Mouse (Mus musculus): ENCODE data around the gene Oprd1.

Gene Oprd1

DNA sequence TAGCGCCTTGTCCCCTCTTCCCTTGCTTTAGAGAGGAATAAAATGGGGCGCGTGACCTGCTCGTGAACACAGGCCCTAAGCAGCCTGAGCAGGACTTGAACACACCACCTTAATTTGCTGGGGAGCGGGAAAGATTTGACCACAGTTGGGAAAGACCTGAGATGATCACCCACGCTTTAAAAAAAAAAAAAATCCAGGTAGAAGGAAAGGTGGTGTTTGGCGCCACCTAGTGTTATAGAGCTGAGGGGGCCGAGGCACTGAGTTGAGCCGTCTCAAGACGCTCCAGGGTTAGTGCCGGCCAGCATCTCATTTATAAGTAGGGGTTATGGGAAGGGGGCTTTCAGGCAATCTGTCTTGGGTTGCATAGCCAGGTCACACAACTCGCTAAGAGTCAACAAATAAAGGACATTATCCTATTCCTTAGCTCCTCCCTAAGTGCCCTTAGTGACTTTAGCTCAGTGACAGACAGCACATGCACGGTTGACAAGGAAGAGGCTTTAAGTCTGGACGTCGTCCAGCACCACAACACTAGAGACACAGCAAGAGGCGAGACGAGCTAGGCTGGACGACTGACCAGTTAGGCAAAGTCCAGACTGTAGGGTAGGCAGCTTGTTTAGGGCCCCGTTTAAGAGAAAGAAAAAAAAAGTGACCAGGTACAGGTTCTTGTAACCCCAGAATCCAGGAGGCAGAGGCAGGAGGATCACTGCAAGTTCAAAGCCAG, 64.6 kb downstream of the Oprd1 start:
- DNase-seq (ENCODE audit: low spot score in 2 of 2), result peak; percentile 54 to 71

DNA sequence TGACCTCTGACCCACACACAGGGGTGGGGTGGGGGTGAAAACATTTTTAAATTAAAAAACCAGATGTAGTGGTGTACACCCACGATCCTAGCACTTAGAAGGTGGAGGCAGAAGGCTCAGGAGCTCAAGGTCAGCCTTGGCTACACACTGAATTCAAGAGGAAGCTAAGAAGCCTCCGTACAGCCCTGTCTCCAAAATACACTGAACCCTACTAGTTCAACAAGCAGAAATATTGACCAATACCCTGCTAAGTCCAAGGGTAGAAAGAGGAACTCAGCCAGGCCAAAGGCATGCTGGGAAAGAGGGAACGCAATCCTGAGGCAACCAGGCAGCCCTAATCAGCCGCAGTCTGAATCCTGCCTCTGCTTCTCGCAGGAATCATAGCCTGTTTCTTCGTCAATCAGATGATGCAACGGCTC, 66.0 kb downstream of the Oprd1 start:
- DNase-seq (ENCODE audit: low spot score in 2 of 2), result no peak

DNA sequence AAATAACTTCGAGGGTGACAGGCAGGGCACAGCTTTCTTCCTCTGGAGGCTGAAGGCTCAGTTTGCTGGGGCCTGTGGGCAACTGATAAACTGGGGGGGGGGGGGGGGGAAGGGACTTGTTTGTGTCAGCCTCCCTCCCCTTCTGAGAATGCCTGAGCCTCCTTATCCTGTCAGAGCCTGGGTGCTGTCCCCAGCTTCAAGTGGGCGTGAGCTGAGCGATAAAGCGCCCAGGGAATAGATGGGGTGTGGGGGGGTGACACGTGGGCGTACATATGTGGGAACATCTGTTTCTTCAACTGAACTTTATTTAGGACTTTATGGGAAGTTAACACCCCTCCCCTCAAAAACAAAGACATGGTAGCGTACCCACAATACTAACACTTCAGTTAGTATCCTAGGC, 66.8 kb downstream of the Oprd1 start:
- no peak for DNase-seq (ENCODE audit: low spot score in 2 of 2)

DNA sequence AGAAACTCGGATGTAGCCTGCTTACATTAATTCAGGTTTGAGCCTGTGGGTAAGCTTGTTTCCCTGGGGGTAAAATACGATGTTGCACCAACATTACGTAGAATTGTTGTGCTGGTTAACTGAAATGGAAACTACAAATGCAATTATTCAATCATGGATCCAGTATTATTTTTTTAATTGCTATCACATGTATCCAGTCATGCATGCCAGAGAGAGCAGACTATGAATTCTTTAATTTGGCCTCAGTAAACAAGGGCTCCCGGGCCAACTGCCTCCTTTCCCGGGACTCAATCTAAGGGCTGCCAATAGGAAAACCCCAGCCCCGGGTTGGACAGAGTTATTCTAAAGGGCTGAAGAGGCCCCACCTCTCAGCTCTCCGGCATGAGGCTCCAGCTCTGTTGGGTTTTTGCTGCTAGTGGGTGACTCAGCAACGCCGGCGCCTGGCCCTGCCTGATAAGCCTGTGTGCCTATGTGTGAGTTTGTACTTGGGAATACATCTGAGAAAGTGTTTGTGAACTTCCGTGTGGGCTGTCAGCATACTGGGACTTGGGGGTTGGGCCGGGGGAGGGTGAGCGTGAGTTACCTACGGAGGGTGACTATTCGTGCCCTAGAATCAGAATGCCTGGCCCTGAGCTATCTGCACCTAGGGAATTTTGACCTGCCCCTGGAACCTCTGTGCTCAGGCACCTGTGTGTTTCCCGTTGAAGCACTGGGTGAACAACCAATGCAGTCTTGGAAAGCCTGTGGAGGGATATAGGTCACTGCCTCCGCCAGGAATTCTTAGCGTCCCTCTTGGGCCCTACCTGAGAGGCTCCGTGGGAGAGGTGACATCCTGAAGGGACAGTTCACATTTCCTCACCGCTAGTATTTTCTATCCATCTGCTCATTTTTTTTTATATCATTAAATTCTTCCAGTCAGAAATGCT, 67.5 kb downstream of the Oprd1 start:
- peak; percentile 26 to 38 for DNase-seq (ENCODE audit: low spot score in 2 of 2)

DNA sequence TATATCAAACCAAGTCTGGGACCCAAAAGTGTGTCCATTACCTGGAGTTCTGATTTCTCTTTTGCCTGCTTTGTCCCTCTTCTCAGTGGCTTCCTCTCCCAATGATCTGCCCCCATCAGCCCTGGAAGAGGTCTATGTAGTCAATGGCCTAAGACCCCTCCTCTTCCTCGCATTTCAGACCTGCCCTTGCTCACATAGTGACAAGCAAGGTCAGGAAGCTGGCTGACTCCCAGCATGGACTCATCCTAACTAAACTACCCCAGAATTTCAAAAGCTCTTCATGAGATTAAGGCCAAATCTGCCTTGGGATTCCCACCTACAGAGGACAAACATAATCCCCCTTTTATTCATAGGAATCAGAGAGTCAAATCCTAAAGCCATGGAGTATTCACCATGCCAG, 68.5 kb downstream of the Oprd1 start:
- DNase-seq (ENCODE audit: low spot score in 2 of 2), result no peak

DNA sequence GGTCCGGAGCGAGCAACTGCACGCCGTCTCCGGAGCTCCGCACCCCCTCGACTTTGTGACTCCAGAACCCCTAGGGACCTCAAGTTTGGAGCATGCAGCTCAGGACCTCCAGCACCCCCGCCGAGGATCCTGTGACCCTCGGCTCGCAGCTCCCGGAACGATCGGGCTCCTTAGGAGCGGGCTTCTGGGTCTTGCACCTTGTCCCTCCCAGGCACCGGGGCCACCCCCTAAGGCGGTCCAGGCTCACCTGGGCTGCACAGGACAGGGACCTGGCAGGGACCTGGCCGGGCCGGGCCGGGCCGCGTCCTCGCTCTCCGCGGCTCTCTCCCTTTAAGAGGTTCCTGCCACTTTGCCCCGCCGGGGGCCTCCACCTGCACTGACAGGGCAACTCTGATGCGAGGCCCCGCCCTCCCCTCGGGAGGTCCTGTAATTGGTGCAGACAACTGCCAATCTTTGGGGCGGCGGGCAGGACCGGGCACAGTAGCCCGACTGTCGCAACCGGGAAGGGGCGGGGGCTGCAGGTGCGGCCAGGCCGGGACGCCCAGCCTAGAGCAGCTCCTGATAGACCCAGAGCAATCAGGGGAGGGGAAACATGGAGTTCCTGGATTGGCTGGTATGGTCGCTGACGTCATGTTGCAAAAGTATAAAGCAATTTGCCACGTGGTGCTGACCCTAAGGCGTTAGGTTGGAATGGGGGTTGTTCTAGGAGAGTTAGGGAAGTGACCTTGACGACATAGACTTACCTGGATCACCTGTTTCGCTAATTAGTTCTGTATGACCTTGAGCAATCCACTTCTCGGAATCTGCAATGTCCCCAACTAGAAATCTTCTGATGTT, 69.1 kb downstream of the Oprd1 start, which contains the start of gene Epb41:
Gene Epb41 (minus strand): TSS at position 389 of the 837 bp plus-strand sequence.
- DNase-seq (ENCODE audit: low spot score in 2 of 2), result peak; percentile 99

DNA sequence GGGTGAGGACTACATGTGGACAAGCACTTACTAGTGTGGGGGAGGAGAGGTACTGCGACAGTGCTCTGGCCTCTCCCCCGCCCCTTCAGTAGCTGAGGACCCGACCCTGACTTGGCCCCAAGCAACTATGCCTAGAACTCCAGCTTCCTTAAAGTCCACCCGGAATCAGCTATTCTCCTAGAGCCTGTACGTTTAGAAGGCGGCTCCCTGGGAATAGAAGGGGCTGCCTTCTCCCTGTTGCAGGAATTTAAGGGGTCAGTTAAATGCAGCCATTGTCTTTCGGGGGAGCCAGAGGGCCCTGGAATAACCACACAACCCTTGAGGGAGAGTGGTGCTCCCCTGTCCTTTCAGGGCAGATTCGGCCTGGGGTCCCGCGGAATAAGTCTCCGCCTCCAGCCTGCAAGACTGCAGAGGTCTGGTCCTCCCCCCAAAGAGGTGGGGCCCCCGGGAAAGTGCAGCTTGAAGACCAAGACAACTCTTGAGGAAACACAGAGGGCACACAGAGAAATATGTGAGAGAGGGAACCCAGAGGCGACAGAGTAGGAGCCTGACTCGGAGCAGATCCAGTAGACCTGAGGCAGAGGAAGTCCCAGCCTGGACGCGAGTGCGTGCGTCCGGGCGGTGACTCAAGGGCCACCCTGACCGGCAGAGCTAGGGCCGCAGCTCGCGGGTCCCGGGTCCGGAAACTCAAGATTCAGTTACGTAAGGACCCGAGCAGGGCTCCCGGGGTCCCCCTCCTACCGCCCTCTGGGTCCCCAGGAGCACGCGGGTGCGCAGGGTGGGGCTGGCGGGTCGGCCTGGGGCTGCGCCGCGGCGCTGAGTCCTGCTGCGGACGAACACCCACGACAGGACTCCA, 70.0 kb downstream of the Oprd1 start, which contains the start of gene Gm10300:
Gene Gm10300 (plus strand): TSS at position 621 of the 856 bp plus-strand sequence.
- DNase-seq (ENCODE audit: low spot score in 2 of 2), result peak; percentile 53 to 58

DNA sequence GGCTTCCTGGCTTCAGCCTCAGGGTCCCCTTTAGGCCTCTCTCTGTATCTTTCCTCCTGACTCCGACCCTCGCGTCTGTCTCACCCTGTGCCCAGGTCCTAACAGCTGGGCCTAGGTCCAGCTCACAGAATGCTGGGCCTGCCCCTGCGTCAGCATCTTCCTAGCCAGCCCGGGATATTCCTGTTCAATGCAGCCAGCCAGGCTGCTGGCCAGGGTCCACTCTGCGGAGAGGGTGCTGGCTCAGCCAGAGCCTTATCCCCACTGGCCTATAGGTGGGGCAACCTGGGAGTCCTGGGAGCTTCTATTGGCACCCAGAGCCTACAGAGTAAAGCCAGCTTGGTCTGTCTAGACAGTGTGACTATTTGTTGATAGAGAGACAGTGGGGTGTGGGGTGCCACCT, 71.3 kb downstream of the Oprd1 start:
- DNase-seq (ENCODE audit: low spot score in 2 of 2), result no peak

DNA sequence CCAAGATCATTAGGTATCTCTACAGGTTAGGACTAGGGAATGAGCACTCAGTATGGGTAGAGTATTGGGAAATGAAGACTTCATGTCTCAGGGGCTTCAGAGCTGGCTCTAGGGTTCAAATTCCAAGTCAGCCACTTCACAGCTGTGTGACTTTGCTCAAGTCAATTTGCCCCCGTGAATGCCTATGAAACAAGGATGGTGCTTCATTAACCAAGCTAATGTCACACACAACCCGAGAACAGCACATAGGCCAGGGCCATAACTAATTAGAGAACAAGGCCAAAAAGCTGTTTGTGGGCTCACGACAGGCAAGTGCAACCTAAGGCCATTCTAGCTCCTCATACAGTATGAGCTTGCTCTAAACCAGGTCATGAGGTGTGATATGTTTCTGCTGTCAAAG, 72.1 kb downstream of the Oprd1 start:
- DNase-seq (ENCODE audit: low spot score in 2 of 2), result no peak

DNA sequence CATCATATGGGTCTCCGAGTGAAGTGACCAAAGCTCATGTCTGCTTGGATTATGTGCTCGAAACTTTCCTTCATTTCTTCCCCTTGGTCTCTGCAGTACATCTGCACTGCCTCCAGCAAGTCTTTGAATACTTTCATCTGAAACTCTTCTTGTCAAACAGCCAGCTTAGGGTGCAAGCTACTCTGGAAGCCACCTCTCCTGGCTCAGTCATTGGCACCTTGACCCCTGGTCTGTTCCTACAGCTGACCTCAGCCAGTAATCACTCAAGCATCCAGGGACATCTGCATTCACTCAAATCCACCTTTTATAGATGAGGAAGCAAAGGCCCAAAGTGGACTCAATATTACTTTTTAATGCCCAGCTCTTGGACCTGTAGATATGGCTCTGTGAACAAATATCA, 72.6 kb downstream of the Oprd1 start:
- DNase-seq (ENCODE audit: low spot score in 2 of 2), result no peak

DNA sequence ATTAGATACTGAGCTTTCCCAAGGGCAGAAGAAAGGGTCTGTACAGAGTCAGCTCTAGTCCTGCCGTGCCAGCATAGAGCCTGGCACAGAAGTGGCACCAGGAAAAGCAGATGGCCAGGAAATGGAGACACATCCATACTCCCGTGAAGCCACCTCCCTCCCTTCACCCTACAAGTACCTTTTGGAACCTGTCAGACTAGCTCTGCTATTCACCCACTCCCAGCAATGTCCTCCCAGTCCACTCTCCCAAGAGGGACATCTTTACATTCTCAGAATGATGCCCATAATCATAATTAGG, 76.4 kb downstream of the Oprd1 start:
- DNase-seq (ENCODE audit: low spot score in 2 of 2), result no peak

DNA sequence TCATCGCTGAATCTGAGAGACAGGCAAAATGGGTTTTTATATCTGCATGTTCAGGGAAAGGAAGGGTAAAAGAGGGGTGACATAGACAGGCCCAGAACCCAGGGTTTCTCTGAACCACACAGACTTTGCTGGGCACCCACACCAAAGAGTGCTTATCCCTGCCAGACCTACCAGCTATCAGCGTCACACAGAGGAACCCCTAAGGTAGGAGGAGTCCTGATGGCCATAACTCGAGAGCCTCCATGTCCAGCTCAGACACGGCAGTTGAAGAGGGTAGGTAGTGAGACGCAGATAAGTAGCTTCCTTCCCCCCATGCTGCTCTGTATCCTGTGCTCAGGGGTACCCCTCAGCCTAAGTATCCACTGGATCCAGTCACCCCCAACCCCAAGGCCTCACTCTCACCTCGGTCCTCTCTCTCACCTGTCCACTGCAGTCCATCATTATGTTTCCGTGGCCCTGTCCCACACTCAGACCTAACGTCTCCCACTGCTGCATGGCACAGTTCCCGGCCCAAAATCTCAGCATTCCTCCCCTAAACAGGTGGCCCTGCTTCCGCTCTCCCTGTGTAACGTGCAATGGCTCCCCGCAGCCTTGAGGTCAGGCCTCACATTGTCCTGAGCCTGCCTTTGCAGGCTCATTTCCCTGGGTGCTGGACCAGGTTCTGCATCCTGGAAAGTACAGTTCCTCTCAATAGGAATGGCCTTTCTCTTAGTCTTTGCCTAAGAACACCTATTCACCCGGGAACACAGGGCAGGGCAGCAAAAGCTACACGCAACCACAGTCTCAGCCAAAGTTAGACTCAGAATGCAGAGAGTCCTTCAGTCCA, 77.0 kb downstream of the Oprd1 start:
- DNase-seq (ENCODE audit: low spot score in 2 of 2), result no peak

DNA sequence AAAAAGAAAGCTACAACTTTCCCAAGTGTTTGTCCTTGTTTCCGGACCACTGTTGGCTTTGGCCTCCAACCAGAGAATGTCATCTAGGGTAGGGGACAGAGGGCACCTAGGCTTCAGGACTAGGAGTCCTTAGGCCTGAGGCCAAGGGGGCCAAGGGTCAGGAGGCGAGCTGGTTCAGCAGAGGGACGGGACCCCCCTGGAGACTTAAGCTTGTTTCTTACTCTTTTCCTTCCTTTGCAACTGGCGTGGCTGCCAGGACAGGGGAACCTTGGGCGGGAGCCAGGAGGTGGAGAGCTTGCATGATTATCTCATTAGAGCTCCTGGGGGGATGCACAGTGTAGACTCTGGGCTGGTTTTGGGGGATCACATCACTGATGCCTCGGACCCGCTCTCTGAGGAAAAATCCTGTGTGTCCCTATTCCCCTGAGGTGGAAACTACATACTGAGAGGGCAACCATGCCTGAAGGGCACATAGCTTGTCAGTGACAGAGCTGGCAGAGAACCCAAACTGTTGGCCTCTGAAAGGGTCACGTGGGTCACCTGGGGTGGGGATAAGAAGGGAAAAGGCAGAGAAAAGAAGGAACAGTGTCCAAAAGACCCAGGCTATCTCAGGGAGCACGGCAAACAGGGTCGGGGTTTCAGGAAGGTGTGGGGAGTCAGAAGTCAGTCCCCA, 78.0 kb downstream of the Oprd1 start:
- no peak for DNase-seq (ENCODE audit: low spot score in 2 of 2)

DNA sequence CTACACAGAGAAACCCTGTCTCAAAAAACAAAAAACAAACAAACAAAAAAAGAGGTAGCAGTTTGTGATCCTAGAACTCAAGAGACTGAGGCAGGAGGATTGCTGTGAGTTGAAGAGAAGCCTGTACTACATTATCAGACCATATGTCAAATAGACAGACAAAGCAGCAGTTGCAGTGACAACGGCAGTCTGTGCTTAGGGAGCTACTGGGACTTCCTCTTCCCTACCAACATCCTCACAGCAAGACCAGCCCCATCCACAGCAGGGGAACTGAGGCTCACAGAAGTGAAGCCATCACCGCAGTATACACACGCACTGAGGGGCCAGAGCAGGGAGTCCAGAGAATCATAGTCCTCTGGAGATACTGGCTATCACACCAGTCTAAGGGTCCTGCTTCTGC, 78.7 kb downstream of the Oprd1 start:
- DNase-seq (ENCODE audit: low spot score in 2 of 2), result no peak

DNA sequence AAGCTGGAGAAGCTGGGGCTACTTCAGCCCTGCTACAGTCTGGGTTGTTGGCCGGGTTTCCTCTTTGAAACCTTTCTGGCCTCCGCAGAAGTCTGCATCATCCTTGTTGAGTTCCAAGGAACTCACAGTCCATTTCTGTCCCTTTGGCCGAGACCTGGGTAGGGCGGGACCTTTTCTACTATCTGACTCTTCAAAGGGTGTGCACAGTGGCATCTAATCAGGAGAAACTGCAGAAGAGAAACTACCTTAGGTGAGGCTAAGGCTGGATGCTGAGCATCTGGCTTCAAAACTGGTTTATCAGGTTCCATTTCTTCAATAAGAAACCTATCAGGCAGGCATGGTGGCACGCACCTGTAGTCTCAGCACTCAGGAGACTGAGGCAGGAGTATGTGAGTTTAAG, 79.7 kb downstream of the Oprd1 start:
- DNase-seq (ENCODE audit: low spot score in 2 of 2), result no peak

DNA sequence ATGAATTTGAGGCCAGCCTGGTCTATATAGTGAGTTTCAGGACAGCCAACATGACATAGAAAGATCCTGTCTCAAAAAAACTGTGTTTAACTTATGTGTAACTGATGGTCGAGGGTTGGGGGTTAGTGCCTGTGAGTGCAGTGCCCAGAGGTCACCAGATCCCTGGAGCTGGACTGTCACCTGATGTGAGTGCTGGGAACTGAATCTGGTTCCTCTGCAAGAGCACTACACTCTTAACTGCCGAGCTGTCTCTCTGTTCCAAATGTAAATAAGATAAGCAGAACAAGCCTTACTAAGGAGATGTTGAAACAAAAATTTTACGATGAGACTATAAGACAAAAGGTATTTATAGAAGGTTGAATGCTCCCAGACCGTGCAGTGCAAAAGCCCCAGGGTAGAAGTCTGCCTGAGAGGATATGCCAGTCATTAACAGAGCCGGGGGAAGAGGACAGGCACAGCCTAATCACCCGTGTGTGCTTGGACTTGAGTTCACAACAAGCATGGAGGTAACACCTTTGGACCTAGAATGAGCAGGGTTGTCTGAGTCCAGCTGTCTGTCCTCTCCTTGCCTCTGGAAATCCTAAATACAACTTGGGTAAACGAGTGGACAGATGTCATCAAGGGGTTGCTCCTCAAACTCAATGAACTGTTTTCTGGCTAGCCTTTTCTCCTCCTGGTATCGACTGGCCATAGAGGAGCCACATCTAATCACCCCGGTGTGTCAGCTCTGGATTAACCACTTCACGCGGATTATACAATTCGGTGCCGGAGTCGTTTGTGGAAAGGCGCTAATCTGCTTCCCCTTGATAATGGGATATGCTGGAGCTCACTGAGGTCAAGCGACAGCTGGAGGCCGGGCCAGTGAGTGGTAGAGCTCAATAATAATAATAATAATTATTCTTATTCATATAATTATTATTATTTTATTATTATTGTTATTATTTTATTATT, 81.1 kb downstream of the Oprd1 start:
- no peak for DNase-seq (ENCODE audit: low spot score in 2 of 2)

DNA sequence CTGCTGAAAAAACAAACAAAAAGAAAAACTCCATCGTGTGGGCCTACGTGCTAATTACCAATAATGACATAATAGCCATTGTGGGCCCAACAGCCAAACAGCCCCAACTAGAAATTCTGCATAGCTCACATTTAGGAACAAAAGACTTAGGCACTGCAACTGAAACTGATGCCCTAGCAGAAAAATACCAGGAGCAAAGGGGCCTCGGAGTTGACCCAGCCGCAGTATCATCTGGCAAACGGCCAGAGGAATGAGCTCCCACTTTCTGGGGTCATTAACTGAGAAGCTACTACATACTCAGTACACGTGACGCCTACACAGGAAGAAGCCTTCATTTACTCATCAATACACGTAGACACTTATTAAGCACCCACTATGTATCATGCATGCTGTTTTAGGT, 82.0 kb downstream of the Oprd1 start:
- no peak for DNase-seq (ENCODE audit: low spot score in 2 of 2)

Measured in natural killer cell, adult 2 months (primary cell).